Mouse (Mus musculus): ENCODE data around the gene Dppa3.

DNA sequence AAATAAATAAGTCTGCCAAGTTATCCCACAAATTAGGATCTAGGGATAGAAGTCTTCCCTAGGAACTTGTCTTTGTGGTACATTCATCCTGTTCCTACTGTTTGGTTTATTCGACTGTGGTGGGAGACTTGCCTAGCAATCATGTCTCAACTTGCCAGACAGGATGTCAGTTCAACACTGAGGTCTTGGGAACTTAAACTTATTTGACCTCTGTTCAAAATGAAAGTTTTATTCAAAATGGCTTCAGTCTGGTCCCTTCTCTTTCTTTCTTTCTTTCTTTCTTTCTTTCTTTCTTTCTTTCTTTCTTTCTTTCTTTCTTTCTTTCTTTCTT, 23.3 kb upstream of the Dppa3 start:
- TF ChIP-seq CTCF (IDR thresholded peaks at IDR 0.05; ENCODE audit: extremely low read depth, insufficient read depth, low read length) = no peak
- no peak for TF ChIP-seq POLR2A (IDR thresholded peaks at IDR 0.05; ENCODE audit: extremely low read depth, insufficient read depth, low read length)

Data from cortical plate, adult 2 months (tissue).